Mouse (Mus musculus): Measurements from ENCODE around the gene Tent4a.

DNA sequence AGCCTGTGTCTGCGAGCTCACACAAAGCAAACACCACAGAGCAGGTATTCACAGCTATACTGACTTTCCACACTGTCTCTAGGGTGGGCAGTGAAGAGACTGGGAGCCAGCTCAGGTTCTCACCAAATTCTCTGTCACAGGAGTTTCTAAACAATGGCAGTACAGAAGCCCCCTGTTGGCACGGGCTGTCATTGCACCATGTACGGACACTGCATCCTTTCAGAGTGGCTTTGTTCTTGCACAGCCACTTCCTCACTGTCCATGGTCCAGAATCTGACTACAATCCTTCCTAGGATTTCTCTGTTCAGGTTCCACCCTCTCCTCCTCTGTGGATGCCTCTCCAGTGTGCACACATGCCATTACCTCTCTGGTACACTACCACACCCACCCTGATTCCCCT lies 10.6 kb upstream of the Tent4a start:
- TF ChIP-seq CTCF (conservative IDR thresholded peaks at IDR 0.05; ENCODE audit: insufficient read depth, insufficient read length, low read depth, low read length) (peak; percentile 61), POLR2A (IDR thresholded peaks at IDR 0.05; ENCODE audit: low read depth, low read length) (no peak)

All from kidney, adult 2 months (tissue).